ENCODE assay signal across 21 mouse cellular contexts in genomic region chr7:68550330-68550729, GRCm38 (mm10).
A peak's percentile ranks its signal among the peaks of the same experiment; 100 is the strongest.
DNase-seq lines count a peak whose midpoint lies in the region; ATAC-seq lines count a peak whose summit lies in the region.
"Had no signal": no experiment of that assay in that cellular context is flagged by ENCODE, and none has a peak within 500 bp of the region (broad histone marks: within the 10 kb centered on the region; RNA-seq: fewer than 3 reads in every experiment).

No protein-coding gene starts in this region.

- H3K4me3 ChIP-seq in heart, embryonic 11.5 days (ENCODE audit: low read depth, low read length): no peak overlapping the region
- H3K4me3 ChIP-seq in midbrain, embryonic 10.5 days: no peak overlapping the region
- H3K4me3 ChIP-seq: embryonic facial prominence, embryonic 12.5 days; gastrocnemius, adult 2 months; hindbrain, embryonic 15.5 days; midbrain, embryonic 15.5 days; myocyte had no signal

- peaks cover 5% of the 10 kb centered on the region; the same call in 1 of the 2 replicates for H3K4me1 ChIP-seq in heart, embryonic 11.5 days (ENCODE audit: control insufficient read depth, insufficient read depth, low read length)
- peaks cover 7% of the 10 kb centered on the region; the same call in 1 of the 2 replicates for H3K4me1 ChIP-seq in midbrain, embryonic 10.5 days
- H3K4me1 ChIP-seq: embryonic facial prominence, embryonic 12.5 days; hindbrain, embryonic 15.5 days; midbrain, embryonic 15.5 days had no signal

- H3K4me2 ChIP-seq in heart, embryonic 11.5 days: no peak overlapping the region
- H3K4me2 ChIP-seq: embryonic facial prominence, embryonic 12.5 days; hindbrain, embryonic 15.5 days; midbrain, embryonic 15.5 days had no signal

- H3K9me3 ChIP-seq in heart, embryonic 11.5 days (replicated peaks; ENCODE audit: control insufficient read depth, low read length): no peaks in the 10 kb centered on the region
- no peaks in the 10 kb centered on the region for H3K9me3 ChIP-seq in midbrain, embryonic 10.5 days (replicated peaks)
- H3K9me3 ChIP-seq: embryonic facial prominence, embryonic 12.5 days; hindbrain, embryonic 15.5 days; midbrain, embryonic 15.5 days had no signal

- 20% methylated on average over 3 of the region's 3 CpGs for WGBS in heart, embryonic 11.5 days (ENCODE audit: insufficient replicate concordance)
- WGBS in midbrain, embryonic 10.5 days: 47% methylated on average over 3 of the region's 3 CpGs

- peak; percentile 65; the same call in 1 of the 2 replicates for ATAC-seq in heart, embryonic 11.5 days (replicated peaks; ENCODE audit: insufficient number of reproducible peaks, low FRiP score, low TSS enrichment)
- ATAC-seq: forebrain, postnatal 0 days; intestine, postnatal 0 days; midbrain, embryonic 15.5 days had no signal

- intact Hi-C loops in heart, postnatal 25 days (cut with DNase I): no loop called here
- intact Hi-C loops in heart, postnatal 10 days (cut with DNase I): no loop called here

- H3K27me3 ChIP-seq in heart, embryonic 11.5 days (ENCODE audit: control insufficient read depth, insufficient read depth, low read length): no peaks in the 10 kb centered on the region
- H3K27me3 ChIP-seq in midbrain, embryonic 10.5 days (ENCODE audit: low read depth, poor library complexity, severe bottlenecking): no peaks in the 10 kb centered on the region
- H3K27me3 ChIP-seq: embryonic facial prominence, embryonic 12.5 days; hindbrain, embryonic 15.5 days; midbrain, embryonic 15.5 days had no signal

- no peak overlapping the region for H3K9ac ChIP-seq in heart, embryonic 11.5 days (ENCODE audit: low read depth, low read length)
- H3K9ac ChIP-seq: embryonic facial prominence, embryonic 12.5 days; forebrain, postnatal 0 days; hindbrain, embryonic 15.5 days; midbrain, embryonic 15.5 days had no signal

- H3K36me3 ChIP-seq in heart, embryonic 11.5 days (ENCODE audit: control insufficient read depth, insufficient read depth, low read length): no peaks in the 10 kb centered on the region
- H3K36me3 ChIP-seq in midbrain, embryonic 10.5 days: no peaks in the 10 kb centered on the region
- H3K36me3 ChIP-seq: embryonic facial prominence, embryonic 12.5 days; hindbrain, embryonic 15.5 days; midbrain, embryonic 15.5 days had no signal

- peak; percentile 78 for DNase-seq in heart, adult 11 months
- no peak for DNase-seq in heart, postnatal 25 days (ENCODE audit: low spot score)
- DNase-seq in heart, adult 18-20 months: peak; percentile 9 to 38
- DNase-seq in heart, postnatal 10 days: peak; percentile 29 to 31
- DNase-seq in midbrain, embryonic 10.5 days (ENCODE audit: low spot score): no peak
- DNase-seq in urinary bladder, postnatal 25 days (ENCODE audit: low spot score): no peak
- no peak for DNase-seq in layer of hippocampus, adult 18-20 months (ENCODE audit: low spot score in 2 of 2)
- DNase-seq: adrenal gland, postnatal 25 days; cerebellum, adult 11 months; cerebellum, postnatal 25 days; forebrain, postnatal 0 days; gastrocnemius, adult 2 months; liver; lung, adult 18-20 months; lung, postnatal 14 days had no signal

- H3K27ac ChIP-seq in heart, embryonic 11.5 days (ENCODE audit: low read depth, low read length): peak overlapping the region; percentile 84
- H3K27ac ChIP-seq in midbrain, embryonic 10.5 days (replicated peaks): no peak overlapping the region
- H3K27ac ChIP-seq: embryonic facial prominence, embryonic 12.5 days; gastrocnemius, adult 2 months; hindbrain, embryonic 15.5 days; midbrain, embryonic 15.5 days had no signal

Comparison
In these comparisons a context has a peak if more than half of its experiments do, and no peak if none do; other contexts are left out.
1. DNase-seq: peak in heart, adult 11 months (single experiment), heart, adult 18-20 months (2 of 2) and heart, postnatal 10 days (2 of 2); none in heart, postnatal 25 days (single experiment), midbrain, embryonic 10.5 days (single experiment), urinary bladder, postnatal 25 days (single experiment) and layer of hippocampus, adult 18-20 months (0 of 2).